Mouse (Mus musculus) splenic B cell, adult 2 months (primary cell): ENCODE results near the gene Rin2.
A peak's percentile ranks its signal among the peaks of the same experiment; 100 is the strongest.

ENCODE experiments used
- DNase-seq: peaks from one replicate; pipeline ENCODE4 v3.0.0-alpha.2; 2011; ENCODE audit warnings: low read depth, low spot score
- H3K27me3 ChIP-seq: 2 replicates; pipeline ENCODE4 v1.6.1; 2012; ENCODE audit warnings: mild to moderate bottlenecking, low read length, moderate library complexity, mixed read lengths; ENCODE audit not compliant: control insufficient read depth, poor library complexity, insufficient read depth, severe bottlenecking
- H3K36me3 ChIP-seq: 2 replicates; pipeline ENCODE4 v1.6.1; 2012; ENCODE audit warnings: mild to moderate bottlenecking, low read length, moderate library complexity, mixed read lengths; ENCODE audit not compliant: control insufficient read depth, poor library complexity, insufficient read depth, severe bottlenecking

Rin2 gene

DNA sequence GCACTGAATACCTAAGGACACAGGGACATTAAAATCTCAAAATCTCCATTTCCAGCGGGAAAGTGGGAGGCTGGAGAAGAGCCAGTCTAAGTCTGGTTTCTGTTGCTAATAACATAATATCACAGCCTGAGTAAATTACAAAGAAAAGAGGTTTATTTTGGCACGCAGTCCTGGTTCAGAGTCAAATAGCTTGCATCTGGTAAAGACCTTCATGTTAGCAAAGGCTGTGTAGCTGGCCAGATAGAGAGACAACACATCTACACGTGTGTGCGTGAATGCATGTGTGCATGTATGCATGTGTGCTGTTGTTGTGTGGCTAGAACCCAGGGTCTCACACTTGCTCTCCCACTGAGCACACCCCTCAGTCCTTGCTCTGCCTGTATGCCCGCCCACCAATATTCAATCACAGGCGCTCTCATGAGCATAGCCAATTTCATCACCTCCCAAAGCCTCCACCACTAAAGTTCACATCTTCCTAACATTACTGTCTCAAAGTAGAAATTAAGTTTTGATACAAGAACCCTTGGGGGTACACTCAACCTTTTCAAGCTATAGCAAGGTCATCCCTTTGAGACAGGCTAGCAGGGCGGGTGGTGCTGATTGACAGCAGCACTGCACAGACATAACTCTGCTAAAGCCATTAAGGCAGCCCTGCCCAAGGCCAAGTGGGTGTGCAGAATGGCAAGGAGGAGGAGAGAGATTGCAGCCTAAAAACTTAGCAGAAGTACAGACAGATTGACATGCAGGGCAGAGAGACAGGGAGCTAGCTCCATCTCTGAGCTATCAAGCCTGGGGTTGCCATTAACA, 95.9 kb downstream of the Rin2 start:
- Histone ChIP-seq H3K36me3 (no peaks in the 10 kb centered on the region), H3K27me3 (no peaks in the 10 kb centered on the region)
- no peak for DNase-seq

DNA sequence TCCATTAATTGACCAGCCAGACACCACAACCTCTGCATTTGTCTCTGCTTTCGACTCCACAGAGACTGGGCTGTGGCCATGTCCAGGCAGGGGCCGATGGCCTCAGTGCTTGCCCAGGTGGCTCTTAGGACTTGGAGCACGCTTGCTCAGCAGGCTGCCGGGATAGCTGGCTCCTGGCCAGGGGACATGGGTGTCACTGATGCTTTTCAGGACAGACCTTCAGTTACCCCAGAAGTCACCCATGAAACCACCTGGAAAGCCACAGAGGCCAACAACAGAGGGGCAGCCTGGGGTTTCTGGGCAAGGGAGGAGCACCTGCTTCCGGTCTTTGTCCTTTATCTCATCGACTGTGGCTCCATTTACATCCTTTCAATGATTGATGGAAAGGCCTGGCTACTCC, 108.2 kb downstream of the Rin2 start:
- no peak for DNase-seq
- Histone ChIP-seq H3K27me3 (0 out of 2 replicates have a peak, but pooled peaks cover 2% of the 10 kb centered on the region), H3K36me3 (no peaks in the 10 kb centered on the region)

DNA sequence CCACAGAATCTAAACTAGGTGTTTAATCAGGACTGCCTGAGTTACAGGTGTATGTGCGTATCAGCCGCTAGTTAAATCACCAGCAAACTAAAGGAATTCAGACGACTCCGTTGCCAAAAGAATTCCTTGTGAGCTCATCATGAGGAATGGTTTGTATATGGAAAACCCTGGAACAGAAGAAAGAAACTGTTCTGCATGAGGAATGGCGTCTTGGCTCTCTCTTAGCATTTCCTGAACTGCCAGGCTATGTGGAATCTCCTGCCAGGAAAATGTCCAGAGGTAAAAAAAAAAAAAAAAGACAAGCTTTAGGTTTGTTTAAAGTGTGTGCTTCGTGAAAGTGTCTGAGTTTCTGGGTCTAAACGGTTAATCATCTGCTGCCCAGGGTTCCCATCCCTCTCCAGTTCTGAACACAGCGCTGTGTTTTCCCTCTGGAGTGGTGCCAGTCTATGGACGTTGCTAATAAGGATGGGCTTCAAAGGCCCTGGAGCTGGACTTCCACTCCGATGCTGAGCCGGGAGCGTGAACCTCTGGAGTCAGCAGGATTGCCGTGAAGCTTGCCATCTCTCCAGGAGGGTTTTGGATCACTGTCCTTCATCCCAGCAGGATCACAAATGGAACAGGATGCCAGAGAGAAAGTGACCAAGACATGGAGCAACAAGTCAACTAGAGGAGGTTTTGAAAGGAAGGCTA, 109.4 kb downstream of the Rin2 start:
- Histone ChIP-seq H3K36me3 (no peaks in the 10 kb centered on the region), H3K27me3 (0 out of 2 replicates have a peak, but pooled peaks cover 2% of the 10 kb centered on the region)
- DNase-seq: no peak

DNA sequence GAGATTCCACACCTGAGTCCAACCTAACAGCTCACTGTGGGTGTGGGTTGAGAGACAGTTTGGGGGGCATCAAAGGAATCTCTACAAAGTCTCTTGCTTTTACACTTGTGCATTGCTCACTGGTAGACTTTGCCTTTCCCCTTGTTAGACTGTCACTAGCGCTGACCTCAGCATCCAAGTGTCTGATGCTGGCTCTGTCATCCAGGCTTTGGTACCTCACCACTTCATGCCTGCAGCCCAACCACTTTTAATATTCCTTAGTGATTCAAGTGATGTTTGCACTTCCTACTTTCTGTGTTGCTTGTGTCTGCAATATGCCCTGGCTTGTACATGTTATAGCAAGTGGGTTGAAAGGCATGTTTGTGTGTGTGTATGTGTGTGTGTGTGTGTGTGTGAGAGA, 109.9 kb downstream of the Rin2 start:
- no peak for DNase-seq
- H3K36me3 ChIP-seq: no peaks in the 10 kb centered on the region
- 0 out of 2 replicates have a peak, but pooled peaks cover 2% of the 10 kb centered on the region for H3K27me3 ChIP-seq

DNA sequence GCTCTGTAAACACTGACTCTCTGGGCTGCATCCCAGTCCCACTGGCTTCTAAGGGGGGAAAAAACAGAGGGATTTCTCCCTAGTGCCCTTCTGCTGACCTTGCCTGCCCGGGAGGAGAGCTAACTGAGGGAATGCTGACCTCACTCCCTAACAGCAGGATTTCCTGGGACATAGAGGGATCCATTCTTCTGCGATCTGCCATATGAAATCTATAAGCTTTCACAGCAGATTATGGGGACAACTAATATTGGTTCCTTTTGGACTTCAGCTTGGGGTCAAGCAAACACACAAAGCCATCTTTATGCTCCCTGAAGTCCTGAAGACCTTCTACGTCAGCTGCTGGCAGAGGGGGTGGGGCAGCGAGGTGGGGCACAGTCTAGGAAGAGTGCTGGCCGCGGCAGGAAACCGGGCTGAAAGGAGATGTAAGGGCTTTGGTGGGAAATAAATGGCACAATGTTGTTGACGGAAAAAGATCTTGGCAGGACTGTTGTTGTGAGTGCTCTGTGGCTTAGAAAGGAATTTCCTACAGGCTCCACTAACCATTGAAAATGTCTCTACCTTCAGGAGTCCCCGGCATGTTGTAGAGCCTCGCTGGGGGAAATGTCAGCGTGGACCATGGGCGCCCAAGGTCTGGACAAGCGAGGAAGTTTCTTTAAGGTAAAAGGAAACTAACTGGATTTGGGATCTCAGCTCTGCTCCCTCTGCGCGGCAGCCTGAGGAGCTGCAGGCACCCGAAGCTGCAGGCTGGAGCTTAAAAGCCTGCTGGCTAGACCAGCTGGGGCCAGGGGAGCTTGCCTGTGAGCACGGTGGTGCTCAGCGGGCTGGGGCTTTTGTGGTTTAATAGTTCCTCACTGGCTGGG, 111.0 kb downstream of the Rin2 start:
- DNase-seq: no peak
- Histone ChIP-seq H3K36me3 (no peaks in the 10 kb centered on the region), H3K27me3 (0 out of 2 replicates have a peak, but pooled peaks cover under 1% of the 10 kb centered on the region)

DNA sequence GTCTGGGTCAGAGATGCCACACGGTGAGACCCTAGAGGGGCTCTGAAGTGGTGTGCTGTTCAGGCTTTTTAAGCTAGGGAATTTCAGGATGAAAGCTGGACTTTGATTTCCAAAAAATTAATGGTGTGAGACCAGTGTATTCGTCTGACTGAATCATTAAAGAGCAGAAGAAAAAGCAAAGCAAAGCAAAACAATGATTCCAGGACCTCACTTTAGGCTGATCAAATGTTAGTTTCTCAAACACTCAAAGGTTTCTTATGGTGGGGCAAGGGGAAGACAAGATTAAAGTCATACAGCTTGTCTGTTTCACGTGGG, 111.6 kb downstream of the Rin2 start:
- H3K36me3 ChIP-seq: no peaks in the 10 kb centered on the region
- no peak for DNase-seq
- no peaks in the 10 kb centered on the region for H3K27me3 ChIP-seq

DNA sequence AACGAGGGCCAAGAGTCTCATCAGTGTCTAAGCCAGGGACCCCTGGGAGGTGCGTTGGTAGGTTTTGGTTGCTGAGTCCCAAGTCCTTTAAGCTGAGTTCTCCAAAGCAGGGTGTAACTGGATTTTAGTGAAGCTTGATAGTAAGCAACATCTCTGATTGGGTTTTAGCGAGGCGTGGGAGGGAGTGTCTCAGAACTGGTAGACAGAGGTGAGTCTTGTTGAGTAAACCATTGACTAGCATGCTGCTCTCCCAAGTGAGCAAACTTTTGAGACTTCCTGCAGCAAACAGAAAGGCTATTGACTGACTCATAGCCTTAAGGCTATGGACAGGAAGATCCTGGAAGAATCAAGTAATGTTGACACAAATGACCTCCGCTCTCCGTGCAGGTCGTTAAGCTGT, 112.5 kb downstream of the Rin2 start:
- DNase-seq: no peak
- Histone ChIP-seq H3K36me3 (no peaks in the 10 kb centered on the region), H3K27me3 (no peaks in the 10 kb centered on the region)

DNA sequence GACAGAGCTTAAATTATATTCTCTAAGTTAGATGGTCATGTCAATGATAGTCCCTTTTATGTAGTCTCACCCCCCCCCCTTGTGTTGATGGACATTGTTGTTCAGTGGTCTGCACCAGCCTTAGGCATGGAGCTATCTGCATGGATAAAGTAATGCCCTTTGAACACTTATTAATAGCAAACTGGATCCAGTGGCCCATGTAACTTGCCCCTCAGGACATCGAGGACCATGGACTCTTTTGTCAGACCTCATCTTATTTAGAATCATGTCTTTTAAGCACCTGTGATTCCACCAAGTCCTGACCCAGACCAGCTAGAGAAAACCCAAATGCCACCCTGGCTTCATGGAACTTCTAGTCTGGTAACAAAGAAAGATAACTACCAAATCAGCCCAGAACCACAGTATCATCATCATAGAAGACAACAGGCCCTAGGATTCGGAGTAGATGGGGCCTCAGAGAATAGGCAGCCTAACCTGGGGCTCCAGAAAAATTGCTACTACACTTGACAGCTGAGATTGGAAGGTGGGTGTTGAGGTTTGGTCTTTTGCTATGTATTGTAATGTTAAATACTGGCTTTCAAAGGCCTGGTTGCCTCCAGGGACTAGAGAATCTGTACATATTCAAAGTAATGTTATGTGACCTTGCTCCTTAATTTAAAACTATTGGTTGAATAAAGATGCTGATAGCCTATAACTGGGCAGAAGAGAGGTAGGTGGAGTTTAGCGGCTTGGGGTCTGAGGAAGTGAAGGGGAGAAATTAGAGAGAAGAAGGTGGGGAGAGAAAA, 113.7 kb downstream of the Rin2 start:
- Histone ChIP-seq H3K36me3 (no peaks in the 10 kb centered on the region), H3K27me3 (no peaks in the 10 kb centered on the region)
- DNase-seq: no peak

DNA sequence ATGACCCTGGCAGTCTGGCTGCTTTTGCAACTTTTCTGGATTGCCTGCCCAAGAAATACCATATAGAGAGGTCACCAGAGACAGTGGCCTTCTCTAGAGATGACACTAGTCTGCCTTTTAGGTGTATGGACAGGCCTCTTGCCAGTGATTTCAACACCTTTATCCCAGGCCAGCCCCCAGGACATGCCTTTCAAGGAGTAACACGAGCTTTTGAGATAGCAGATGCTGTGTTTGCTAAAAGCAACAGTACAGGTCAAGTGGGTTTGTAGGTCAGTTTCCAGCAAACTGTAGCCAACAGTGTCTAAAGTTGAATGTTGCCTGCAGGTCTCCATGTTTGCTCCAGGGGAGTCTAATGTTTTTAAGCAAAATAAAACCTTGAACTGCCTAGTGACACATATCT, 118.7 kb downstream of the Rin2 start:
- no peak for DNase-seq
- Histone ChIP-seq H3K36me3 (no peaks in the 10 kb centered on the region), H3K27me3 (no peaks in the 10 kb centered on the region)

DNA sequence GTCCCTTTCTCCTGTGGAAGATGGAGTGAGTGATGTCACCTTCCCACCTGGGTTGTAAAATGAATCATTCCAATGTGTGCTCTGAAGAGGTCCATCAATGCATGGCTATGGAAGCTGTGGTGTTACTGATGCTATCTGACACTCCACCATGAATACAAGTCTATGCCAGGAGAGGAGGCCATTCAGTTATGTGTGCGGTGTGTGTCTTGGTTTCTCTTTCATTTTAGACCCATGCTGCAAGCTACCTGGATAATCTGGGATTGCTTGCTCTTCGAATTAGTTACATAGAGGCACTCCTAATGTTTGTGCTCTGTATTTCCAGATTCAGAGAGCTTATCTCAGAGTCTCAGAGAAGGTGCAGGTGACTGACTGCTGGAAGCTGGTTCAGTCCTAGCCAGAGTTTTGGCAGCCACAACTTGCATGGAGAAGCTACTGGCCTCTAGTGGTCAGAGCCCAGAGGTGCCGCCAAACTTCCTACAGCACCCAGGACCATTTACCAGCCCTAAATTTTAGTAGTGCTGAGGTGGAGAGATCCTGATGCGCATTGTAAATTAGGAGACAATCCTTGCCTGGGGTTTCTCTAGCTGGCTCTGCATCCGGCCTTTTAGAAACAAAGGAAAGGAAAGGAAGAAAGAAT, 119.4 kb downstream of the Rin2 start:
- peak; percentile 17 for DNase-seq
- H3K36me3 ChIP-seq: no peaks in the 10 kb centered on the region
- no peaks in the 10 kb centered on the region for H3K27me3 ChIP-seq

DNA sequence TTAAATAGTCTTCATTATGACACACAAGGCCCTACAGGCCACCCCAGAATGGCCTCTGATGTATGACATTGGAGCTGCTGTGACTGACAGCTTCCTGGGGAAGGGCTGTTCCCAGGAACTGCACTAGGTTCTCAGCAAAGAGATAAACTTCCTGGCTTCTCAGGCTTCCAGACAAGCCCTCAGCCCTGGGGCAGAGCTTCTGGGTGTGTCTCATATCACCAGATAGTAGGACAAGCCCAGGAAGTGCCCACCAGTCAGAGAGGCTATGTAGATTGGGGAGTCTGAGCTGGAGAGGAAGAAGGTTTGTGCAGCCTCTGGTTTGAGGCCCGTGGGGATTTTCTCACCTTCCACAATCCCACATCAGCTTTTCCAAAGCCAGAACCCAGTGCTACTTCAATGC, 122.8 kb downstream of the Rin2 start:
- Histone ChIP-seq H3K36me3 (no peaks in the 10 kb centered on the region), H3K27me3 (no peaks in the 10 kb centered on the region)
- DNase-seq: no peak

DNA sequence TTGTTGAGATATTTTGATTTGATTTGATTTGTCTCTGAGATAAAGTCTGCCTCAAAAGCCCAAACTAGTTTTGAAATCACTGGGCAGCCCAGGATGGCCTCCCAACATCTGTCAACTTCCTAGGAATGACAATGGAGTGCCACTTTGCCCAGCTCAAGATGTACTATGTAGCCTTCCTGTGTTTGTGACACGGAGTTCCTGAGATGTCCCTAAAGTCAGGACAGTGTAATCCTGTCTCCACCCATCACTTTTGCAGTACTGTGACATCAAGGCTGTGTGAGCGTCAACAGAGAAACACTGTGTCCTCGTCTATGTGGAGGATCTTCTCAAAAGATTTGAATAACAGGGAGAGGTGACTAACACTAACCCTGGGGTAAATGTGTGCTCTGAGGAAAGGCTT, 123.9 kb downstream of the Rin2 start:
- Histone ChIP-seq H3K27me3 (no peaks in the 10 kb centered on the region), H3K36me3 (no peaks in the 10 kb centered on the region)
- no peak for DNase-seq

DNA sequence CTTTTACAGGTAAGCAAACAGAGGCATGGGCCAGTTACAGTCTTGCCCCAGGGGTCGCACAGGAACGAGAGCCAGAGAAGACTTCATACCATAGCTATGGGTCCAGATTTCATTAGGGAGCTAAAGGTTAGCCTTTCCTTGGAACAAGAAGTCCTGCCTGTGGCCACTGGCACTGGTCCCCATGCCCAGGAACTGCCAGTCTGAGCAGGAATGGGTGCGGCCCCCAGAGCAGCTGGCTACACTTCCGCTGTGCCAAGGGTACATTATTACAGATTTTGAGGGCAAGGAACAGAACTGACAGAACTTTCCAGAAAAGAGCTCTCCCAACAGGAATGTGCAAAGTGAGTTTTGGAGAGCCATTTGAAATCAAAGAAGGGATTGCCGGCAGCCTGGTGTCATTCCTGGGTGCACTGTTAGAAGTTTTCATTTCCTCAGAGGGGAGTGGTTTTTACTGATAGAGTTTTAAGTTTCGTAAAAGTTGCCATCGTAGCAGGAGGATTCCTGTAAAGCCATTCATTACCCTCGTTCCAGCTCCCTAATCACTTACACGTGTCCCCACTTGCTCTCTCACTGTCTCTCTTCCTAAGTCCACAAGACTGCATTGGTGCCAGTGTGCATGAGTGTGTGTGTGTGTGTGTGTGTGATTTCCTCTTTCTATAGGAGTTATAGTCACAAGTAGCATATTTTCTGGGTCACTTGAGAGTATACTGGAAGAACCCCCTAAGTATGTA, 126.5 kb downstream of the Rin2 start:
- H3K36me3 ChIP-seq: no peaks in the 10 kb centered on the region
- no peak for DNase-seq
- no peaks in the 10 kb centered on the region for H3K27me3 ChIP-seq
